Mouse (Mus musculus) liver, embryonic 13.5 days (tissue): ENCODE data around the gene Pts. TPM values are rescaled to one million over a fixed set of nuclear protein-coding genes. Genes with fewer than 3 reads are reported as not detected.

Experiments
- ATAC-seq: fragments of 200-750 bp; cut with Nextera tagmentation; 2 replicates; pipeline ENCODE4 v1.8.0; 2017; ENCODE audit warnings: low read depth, mild to moderate bottlenecking, moderate number of reproducible peaks, moderate library complexity
- DNase-seq: peaks from one replicate; pipeline ENCODE4 v3.0.0; 2022
- H3K27ac ChIP-seq: fragments of 300-500 bp; sonication (generic); 2 replicates; pipeline ENCODE4 v1.5.1; 2015; ENCODE audit warnings: moderate library complexity, mild to moderate bottlenecking, inconsistent platforms
- H3K27me3 ChIP-seq: fragments of 300-500 bp; sonication (generic); 2 replicates; pipeline ENCODE4 v1.6.1; 2015; ENCODE audit warnings: mild to moderate bottlenecking, inconsistent platforms
- H3K36me3 ChIP-seq: fragments of 300-500 bp; sonication (generic); 2 replicates; pipeline ENCODE4 v1.6.1; 2015; ENCODE audit warnings: mild to moderate bottlenecking, inconsistent platforms
- H3K4me1 ChIP-seq: fragments of 300-500 bp; sonication (generic); replicated peaks from 2 replicates; pipeline ENCODE4 v1.6.1; 2015; ENCODE audit warnings: inconsistent platforms
- H3K4me2 ChIP-seq: fragments of 300-500 bp; sonication (generic); 2 replicates; pipeline ENCODE4 v1.6.1; 2015; ENCODE audit warnings: inconsistent platforms, mild to moderate bottlenecking, moderate library complexity
- H3K4me3 ChIP-seq: fragments of 300-500 bp; sonication (generic); replicated peaks from 2 replicates; pipeline ENCODE4 v1.5.1; 2015; ENCODE audit warnings: mild to moderate bottlenecking, inconsistent platforms
- H3K9ac ChIP-seq: fragments of 300-500 bp; sonication (generic); 2 replicates; pipeline ENCODE4 v1.6.1; 2015; ENCODE audit warnings: mild to moderate bottlenecking, inconsistent platforms
- H3K9me3 ChIP-seq: fragments of 300-500 bp; sonication (generic); replicated peaks from 2 replicates; pipeline ENCODE4 v1.6.1; 2016; ENCODE audit warnings: inconsistent platforms
- WGBS: fragments of 180-500 bp; shearing (Covaris S2); methylation state at CpG from one replicate; pipeline ENCODE4 v1.1.7; 2015; ENCODE audit not compliant: insufficient replicate concordance; 5-methylcytosine and 5-hydroxymethylcytosine counted together
- polyA plus RNA-seq: library from polyadenylated mRNA; unstranded; fragments of >200 nt; fragmentation: Nextera tagmentation; extraction: Ambion mirVana; gene quantifications from 2 replicates; pipeline ENCODE4 v1.2.1, GENCODE M21; 2015

Pts gene
- polyA plus RNA-seq, 1 experiment from 2014 or later = 41.6 TPM

- H3K4me2 ChIP-seq = peak overlapping the region; percentile 32; the same call in 1 of the 2 replicates
- H3K36me3 ChIP-seq = no peaks in the 10 kb centered on the region
- H3K9me3 ChIP-seq = no peaks in the 10 kb centered on the region
- H3K9ac ChIP-seq = peak overlapping the region; percentile 29; the same call in 1 of the 2 replicates
- no peak for ATAC-seq
- WGBS = 17% methylated on average over 10 of the region's 10 CpGs
- H3K4me3 ChIP-seq = no peak overlapping the region
- DNase-seq = no peak
- H3K4me1 ChIP-seq = peaks cover 7% of the 10 kb centered on the region; the same call in 1 of the 2 replicates
- H3K27ac ChIP-seq = no peak overlapping the region
- H3K27me3 ChIP-seq = no peaks in the 10 kb centered on the region
These were observed 43.0 kb downstream of the Pts start for GRCm38 (mm10) chr9:50485521-50485920.

DNA sequence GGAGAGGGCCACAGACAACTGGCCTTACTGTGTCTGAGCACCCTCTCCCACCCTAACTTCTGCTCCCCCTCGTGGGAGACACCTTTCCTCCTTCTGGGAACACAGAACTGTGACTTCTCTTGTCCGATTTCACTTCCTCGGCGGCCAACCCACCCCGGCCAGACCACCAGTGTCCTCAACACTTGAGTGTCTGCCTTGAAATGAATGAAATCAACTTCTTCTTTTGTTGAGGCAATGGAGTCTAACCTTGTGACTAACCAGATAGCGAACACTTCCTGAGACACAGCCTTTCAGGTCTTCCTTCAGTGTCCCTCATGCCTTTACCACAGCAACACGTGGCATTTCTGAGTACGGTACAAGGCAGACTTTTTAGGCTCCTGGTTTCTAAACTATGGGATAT is 45.8 kb downstream of the Pts start:
- Histone ChIP-seq H3K27me3 (no peaks in the 10 kb centered on the region), H3K4me2 (no peak overlapping the region), H3K9ac (no peak overlapping the region), H3K4me1 (peaks cover 18% of the 10 kb centered on the region), H3K27ac (no peak overlapping the region), H3K4me3 (no peak overlapping the region), H3K9me3 (no peaks in the 10 kb centered on the region), H3K36me3 (no peaks in the 10 kb centered on the region)
- 40% methylated on average over 8 of the region's 8 CpGs for WGBS
- ATAC-seq = no peak
- DNase-seq = no peak

GRCm38 (mm10) chr9:50479476-50479875 is 49.0 kb downstream of the Pts start:
- no peak overlapping the region for H3K4me3 ChIP-seq
- H3K4me1 ChIP-seq = peaks cover 11% of the 10 kb centered on the region
- ATAC-seq (no peak), DNase-seq (no peak)
- H3K9me3 ChIP-seq = no peaks in the 10 kb centered on the region
- H3K36me3 ChIP-seq = no peaks in the 10 kb centered on the region
- 36% methylated on average over 8 of the region's 8 CpGs for WGBS
- peak overlapping the region; percentile 11; the same call in 1 of the 2 replicates for H3K4me2 ChIP-seq
- no peaks in the 10 kb centered on the region for H3K27me3 ChIP-seq
- no peak overlapping the region for H3K9ac ChIP-seq
- H3K27ac ChIP-seq = peak overlapping the region; percentile 39; the same call in 1 of the 2 replicates

GRCm38 (mm10) chr9:50478826-50479225 is 49.7 kb downstream of the Pts start:
- H3K4me1 ChIP-seq = peaks cover 11% of the 10 kb centered on the region
- no peak overlapping the region for H3K4me3 ChIP-seq
- no peaks in the 10 kb centered on the region for H3K27me3 ChIP-seq
- ATAC-seq (0 out of 2 replicates have a peak, but pooled peaks have one; percentile 29), DNase-seq (no peak)
- H3K27ac ChIP-seq = 0 out of 2 replicates have a peak overlapping the region, but pooled peaks have one; percentile 39
- H3K9ac ChIP-seq = no peak overlapping the region
- H3K36me3 ChIP-seq = no peaks in the 10 kb centered on the region
- WGBS = 11% methylated on average over 5 of the region's 5 CpGs
- no peaks in the 10 kb centered on the region for H3K9me3 ChIP-seq
- peak overlapping the region; percentile 11; the same call in 1 of the 2 replicates for H3K4me2 ChIP-seq

GRCm38 (mm10) chr9:50477270-50477669 is 51.3 kb downstream of the Pts start:
- ATAC-seq = no peak
- Histone ChIP-seq H3K9ac (no peak overlapping the region), H3K4me2 (no peak overlapping the region), H3K4me1 (peaks cover 11% of the 10 kb centered on the region), H3K27ac (no peak overlapping the region), H3K4me3 (no peak overlapping the region), H3K9me3 (no peaks in the 10 kb centered on the region), H3K27me3 (no peaks in the 10 kb centered on the region), H3K36me3 (no peaks in the 10 kb centered on the region)
- 76% methylated on average over 9 of the region's 9 CpGs for WGBS
- no peak for DNase-seq

DNA sequence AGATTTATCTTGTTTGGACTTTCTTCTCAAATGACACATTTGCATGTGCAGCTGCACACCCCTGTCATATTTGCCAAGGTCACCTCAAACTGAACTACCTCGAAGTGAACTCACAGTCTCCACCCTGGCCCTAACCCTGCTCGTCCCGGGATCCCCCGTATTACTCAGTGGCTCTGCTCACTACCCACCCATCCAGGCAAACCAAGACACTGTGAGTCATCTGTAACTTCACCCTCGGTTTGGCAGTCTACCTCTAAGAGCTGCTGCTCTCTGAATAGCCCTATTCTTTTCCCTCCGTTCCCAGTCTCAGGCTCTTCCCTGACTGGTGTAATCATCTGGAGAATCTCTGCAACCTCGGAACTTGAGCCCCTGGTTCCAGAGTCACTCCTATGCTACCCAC is 51.9 kb downstream of the Pts start:
- Histone ChIP-seq H3K27ac (no peak overlapping the region), H3K4me1 (peaks cover 13% of the 10 kb centered on the region), H3K9me3 (no peaks in the 10 kb centered on the region), H3K36me3 (no peaks in the 10 kb centered on the region), H3K9ac (no peak overlapping the region), H3K4me3 (no peak overlapping the region), H3K4me2 (no peak overlapping the region), H3K27me3 (no peaks in the 10 kb centered on the region)
- ATAC-seq = no peak
- DNase-seq = no peak
- WGBS = 53% methylated on average over 7 of the region's 7 CpGs

DNA sequence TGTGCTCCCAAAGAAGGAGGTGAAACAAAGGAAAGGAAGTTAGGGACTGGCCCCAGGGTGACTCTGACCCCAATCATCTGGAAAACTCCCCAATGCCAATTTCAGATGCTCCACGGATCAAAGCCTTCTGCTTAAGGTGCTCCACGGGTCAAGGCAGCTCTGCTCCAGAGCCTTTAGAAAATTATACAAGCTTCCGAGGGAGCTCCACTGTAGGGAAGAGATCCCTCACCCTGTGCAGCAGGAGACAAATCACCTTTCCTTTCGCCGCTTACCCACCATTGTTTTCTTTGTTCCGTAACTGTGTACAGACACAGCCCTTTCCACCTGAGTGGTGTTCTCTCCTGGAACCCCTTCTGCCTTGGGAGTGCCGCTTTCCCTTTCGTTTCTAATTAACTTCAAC is 52.8 kb downstream of the Pts start:
- Histone ChIP-seq H3K27ac (no peak overlapping the region), H3K9me3 (no peaks in the 10 kb centered on the region), H3K4me3 (no peak overlapping the region), H3K36me3 (no peaks in the 10 kb centered on the region), H3K27me3 (no peaks in the 10 kb centered on the region), H3K9ac (no peak overlapping the region), H3K4me2 (no peak overlapping the region), H3K4me1 (peaks cover 22% of the 10 kb centered on the region)
- DNase-seq = no peak
- 64% methylated on average over 8 of the region's 8 CpGs for WGBS
- ATAC-seq = no peak

GRCm38 (mm10) chr9:50475318-50475717 is 53.2 kb downstream of the Pts start:
- no peak overlapping the region for H3K27ac ChIP-seq
- H3K9ac ChIP-seq = no peak overlapping the region
- H3K9me3 ChIP-seq = no peaks in the 10 kb centered on the region
- H3K4me2 ChIP-seq = no peak overlapping the region
- WGBS = 70% methylated on average over 7 of the region's 7 CpGs
- H3K27me3 ChIP-seq = no peaks in the 10 kb centered on the region
- no peaks in the 10 kb centered on the region for H3K36me3 ChIP-seq
- no peak for DNase-seq
- no peak overlapping the region for H3K4me3 ChIP-seq
- ATAC-seq = no peak
- peaks cover 25% of the 10 kb centered on the region for H3K4me1 ChIP-seq

Other genes with a start within 250 kb of the Pts start
- gene Rpl10-ps3, start 183.8 kb downstream of the Pts start, polyA plus RNA-seq = 232 and 293 TPM in 2 replicates
- gene Plet1, start 34.2 kb downstream of the Pts start, polyA plus RNA-seq = 0.07 and 0.36 TPM in 2 replicates
- 5.7 and 5.9 TPM in 2 replicates for gene Il18, start 26.1 kb upstream of the Pts start, polyA plus RNA-seq
- 0.24 and 0.37 TPM in 2 replicates for gene Bco2, start 26.5 kb upstream of the Pts start, polyA plus RNA-seq
- gene Tex12, start 32.6 kb upstream of the Pts start, polyA plus RNA-seq = not detected in 2 replicates
- 350 and 370 TPM in 2 replicates for gene Sdhd, start 75.1 kb upstream of the Pts start, polyA plus RNA-seq
- 208 and 218 TPM in 2 replicates for gene Timm8b, start 75.2 kb upstream of the Pts start, polyA plus RNA-seq
- gene Pih1d2, start 88.6 kb upstream of the Pts start, polyA plus RNA-seq = 1.8 and 2.1 TPM in 2 replicates
- gene Nkapd1, start 88.7 kb upstream of the Pts start, polyA plus RNA-seq = 10.4 and 11.6 TPM in 2 replicates
- 33.7 and 45.2 TPM in 2 replicates for gene Dlat, start 131.1 kb upstream of the Pts start, polyA plus RNA-seq
- gene Dixdc1, start 210.8 kb upstream of the Pts start, polyA plus RNA-seq = 0.70 and 0.93 TPM in 2 replicates
- gene 2310030G06Rik, start 217.8 kb upstream of the Pts start, polyA plus RNA-seq = 2.5 and 3.3 TPM in 2 replicates
- gene Cryab, start 222.6 kb upstream of the Pts start, polyA plus RNA-seq = 8.7 and 11.0 TPM in 2 replicates
- 1.4 TPM in 2 replicates for gene Hspb2, start 223.6 kb upstream of the Pts start, polyA plus RNA-seq
- 11.8 and 13.2 TPM in 2 replicates for gene Fdxacb1, start 239.5 kb upstream of the Pts start, polyA plus RNA-seq
- 15.9 and 17.5 TPM in 2 replicates for gene Alg9, start 246.3 kb upstream of the Pts start, polyA plus RNA-seq
- gene 1110032A03Rik, start 246.8 kb upstream of the Pts start, polyA plus RNA-seq = 13.4 and 14.6 TPM in 2 replicates